In genomic region chr4:45869021-45869815, GRCm38 (mm10) we compare ENCODE assay signal across 11 mouse cellular contexts. TPM values are rescaled to one million over a fixed set of nuclear protein-coding genes. Genes with fewer than 3 reads are reported as not detected.
DNase-seq lines count a peak whose midpoint lies in the region; ATAC-seq lines count a peak whose summit lies in the region.
"Had no signal": no experiment of that assay in that cellular context is flagged by ENCODE, and none has a peak within 500 bp of the region (broad histone marks: within the 10 kb centered on the region; RNA-seq: fewer than 3 reads in every experiment).

No protein-coding gene starts in this region.

- 34% methylated on average over 24 of the region's 24 CpGs for WGBS in kidney, embryonic 16.5 days
- 23% methylated on average over 24 of the region's 24 CpGs for WGBS in embryonic facial prominence, embryonic 12.5 days
- 21% methylated on average over 24 of the region's 24 CpGs for WGBS in limb, embryonic 10.5 days
- 30% methylated on average over 24 of the region's 24 CpGs for WGBS in stomach, embryonic 14.5 days

- H3K9ac ChIP-seq in kidney, embryonic 16.5 days (replicated peaks; ENCODE audit: low read length): 0 out of 2 replicates have a peak overlapping the region, but pooled peaks have one; percentile 1
- no peak overlapping the region for H3K9ac ChIP-seq in embryonic facial prominence, embryonic 12.5 days
- no peak overlapping the region for H3K9ac ChIP-seq in stomach, embryonic 14.5 days (replicated peaks; ENCODE audit: low read depth, low read length)

- no peak for ATAC-seq in kidney, embryonic 16.5 days (ENCODE audit: low FRiP score, low TSS enrichment)
- ATAC-seq in embryonic facial prominence, embryonic 12.5 days (ENCODE audit: insufficient number of reproducible peaks, insufficient read depth, low FRiP score, low TSS enrichment): no peak
- no peak for ATAC-seq in stomach, embryonic 14.5 days (ENCODE audit: insufficient number of reproducible peaks, insufficient read depth, low FRiP score, low read depth)
- ATAC-seq in erythroblast, adult 5-6 weeks (replicated peaks; ENCODE audit: low FRiP score, poor library complexity, severe bottlenecking): no peak

- H3K4me2 ChIP-seq in kidney, embryonic 16.5 days (replicated peaks; ENCODE audit: low read depth, low read length): 0 out of 2 replicates have a peak overlapping the region, but pooled peaks have one; percentile 3
- H3K4me2 ChIP-seq in embryonic facial prominence, embryonic 12.5 days (replicated peaks): peak overlapping the region; percentile 42
- H3K4me2 ChIP-seq in stomach, embryonic 14.5 days (replicated peaks; ENCODE audit: low read depth, low read length): peak overlapping the region; percentile 18; the same call in 1 of the 2 replicates

- H3K27ac ChIP-seq in kidney, embryonic 16.5 days (ENCODE audit: low read length): no peak overlapping the region
- no peak overlapping the region for H3K27ac ChIP-seq in embryonic facial prominence, embryonic 12.5 days
- H3K27ac ChIP-seq in limb, embryonic 10.5 days: peak overlapping the region; percentile 68
- no peak overlapping the region for H3K27ac ChIP-seq in stomach, embryonic 14.5 days (ENCODE audit: low read length)

- H3K4me3 ChIP-seq in kidney, embryonic 16.5 days (ENCODE audit: low read length): no peak overlapping the region
- H3K4me3 ChIP-seq in embryonic facial prominence, embryonic 12.5 days: peak overlapping the region; percentile 13; the same call in 1 of the 2 replicates
- peak overlapping the region; percentile 14 for H3K4me3 ChIP-seq in limb, embryonic 10.5 days
- H3K4me3 ChIP-seq in stomach, embryonic 14.5 days (ENCODE audit: low read depth, low read length): no peak overlapping the region

- H3K4me1 ChIP-seq in kidney, embryonic 16.5 days (ENCODE audit: insufficient read depth, low read length): no peaks in the 10 kb centered on the region
- 0 out of 2 replicates have a peak, but pooled peaks cover 6% of the 10 kb centered on the region for H3K4me1 ChIP-seq in embryonic facial prominence, embryonic 12.5 days
- peaks cover 34% of the 10 kb centered on the region for H3K4me1 ChIP-seq in limb, embryonic 10.5 days
- H3K4me1 ChIP-seq in stomach, embryonic 14.5 days (ENCODE audit: control insufficient read depth, insufficient read depth, low read length): no peaks in the 10 kb centered on the region

- no peak for DNase-seq in kidney, postnatal 4 days
- DNase-seq in limb, embryonic 10.5 days (ENCODE audit: low spot score): peak; percentile 53
- no peak for DNase-seq in cerebellum, postnatal 25 days
- no peak for DNase-seq in left cerebral cortex, adult 18-20 months (ENCODE audit: low spot score in 2 of 2)
- DNase-seq: kidney, adult 18-20 months; spleen, adult 18-20 months had no signal

- H3K9me3 ChIP-seq in kidney, embryonic 16.5 days (ENCODE audit: low read length): no peaks in the 10 kb centered on the region
- no peaks in the 10 kb centered on the region for H3K9me3 ChIP-seq in embryonic facial prominence, embryonic 12.5 days
- H3K9me3 ChIP-seq in limb, embryonic 10.5 days (replicated peaks): no peaks in the 10 kb centered on the region
- no peaks in the 10 kb centered on the region for H3K9me3 ChIP-seq in stomach, embryonic 14.5 days (ENCODE audit: control insufficient read depth, low read depth, low read length)

- H3K36me3 ChIP-seq in kidney, embryonic 16.5 days (ENCODE audit: insufficient read depth, low read length): no peaks in the 10 kb centered on the region
- H3K36me3 ChIP-seq in embryonic facial prominence, embryonic 12.5 days: no peaks in the 10 kb centered on the region
- H3K36me3 ChIP-seq in limb, embryonic 10.5 days: no peaks in the 10 kb centered on the region
- H3K36me3 ChIP-seq in stomach, embryonic 14.5 days (ENCODE audit: control insufficient read depth, insufficient read depth, low read length): no peaks in the 10 kb centered on the region

- H3K27me3 ChIP-seq in kidney, embryonic 16.5 days (ENCODE audit: insufficient read depth, low read length): no peaks in the 10 kb centered on the region
- H3K27me3 ChIP-seq in embryonic facial prominence, embryonic 12.5 days: no peaks in the 10 kb centered on the region
- no peaks in the 10 kb centered on the region for H3K27me3 ChIP-seq in limb, embryonic 10.5 days (ENCODE audit: low read depth, poor library complexity, severe bottlenecking)
- no peaks in the 10 kb centered on the region for H3K27me3 ChIP-seq in stomach, embryonic 14.5 days (ENCODE audit: control insufficient read depth, insufficient read depth, low read length)

RNA-seq across cellular contexts. Expression of gene Stra6l, which starts 20.8 kb away (rescaled TPM):
- 0.92 and 1.2 TPM in 2 replicates for polyA plus RNA-seq in kidney, embryonic 16.5 days (2015; fragmentation: Nextera tagmentation; extraction: Ambion mirVana)
- polyA plus RNA-seq in embryonic facial prominence, embryonic 12.5 days (2016; fragmentation: Nextera tagmentation; extraction: Ambion mirVana): 0.13 and 0.15 TPM in 2 replicates
- polyA plus RNA-seq in limb, embryonic 10.5 days (2016; fragmentation: Nextera tagmentation; extraction: Ambion mirVana): 0.83 and 1.7 TPM in 2 replicates
- 0.11 and 0.12 TPM in 2 replicates for polyA plus RNA-seq in stomach, embryonic 14.5 days (2014; fragmentation: Nextera tagmentation; extraction: Ambion mirVana)
- total RNA-seq in erythroblast, adult 5-6 weeks (2015; ENCODE audit: low replicate concordance): not detected in 2 replicates
- total RNA-seq in erythroblast, adult 5-6 weeks (2017; ENCODE audit: low replicate concordance): not detected in 2 replicates
- under 1 TPM in 1 of 2 experiments, not detected in 1; 0.07 TPM for total RNA-seq in left cerebral cortex, adult 18-20 months (2021)

RNA-seq across cellular contexts. Expression of gene Ccdc180, which starts 20.9 kb away (rescaled TPM):
- polyA plus RNA-seq in kidney, embryonic 16.5 days (2015; fragmentation: Nextera tagmentation; extraction: Ambion mirVana): 0.79 and 0.86 TPM in 2 replicates
- polyA plus RNA-seq in embryonic facial prominence, embryonic 12.5 days (2016; fragmentation: Nextera tagmentation; extraction: Ambion mirVana): not detected in 2 replicates
- not detected in 2 replicates for polyA plus RNA-seq in limb, embryonic 10.5 days (2016; fragmentation: Nextera tagmentation; extraction: Ambion mirVana)
- 0.06 and 0.29 TPM in 2 replicates for polyA plus RNA-seq in stomach, embryonic 14.5 days (2014; fragmentation: Nextera tagmentation; extraction: Ambion mirVana)
- total RNA-seq in erythroblast, adult 5-6 weeks (2015; ENCODE audit: low replicate concordance): 0.38 and 0.63 TPM in 2 replicates
- not detected in 2 replicates for total RNA-seq in erythroblast, adult 5-6 weeks (2017; ENCODE audit: low replicate concordance)
- total RNA-seq in left cerebral cortex, adult 18-20 months (2021): under 1 TPM in 1 of 2 experiments, not detected in 1; 0.07 TPM
- total RNA-seq: liver, adult 2 months had no signal

RNA-seq across cellular contexts. Expression of gene Igfbpl1, which starts 42.5 kb away (rescaled TPM):
- 0.12 TPM in 1 of 2 replicates, not detected in the other for polyA plus RNA-seq in kidney, embryonic 16.5 days (2015; fragmentation: Nextera tagmentation; extraction: Ambion mirVana)
- 2.8 and 3.8 TPM in 2 replicates for polyA plus RNA-seq in embryonic facial prominence, embryonic 12.5 days (2016; fragmentation: Nextera tagmentation; extraction: Ambion mirVana)
- polyA plus RNA-seq in limb, embryonic 10.5 days (2016; fragmentation: Nextera tagmentation; extraction: Ambion mirVana): 0.28 and 0.48 TPM in 2 replicates
- polyA plus RNA-seq in stomach, embryonic 14.5 days (2014; fragmentation: Nextera tagmentation; extraction: Ambion mirVana): 0.48 and 1.2 TPM in 2 replicates
- not detected in 2 replicates for total RNA-seq in erythroblast, adult 5-6 weeks (2015; ENCODE audit: low replicate concordance)
- total RNA-seq in erythroblast, adult 5-6 weeks (2017; ENCODE audit: low replicate concordance): not detected in 2 replicates
- under 1 TPM in 1 of 2 experiments, not detected in 1; 0.51 TPM for total RNA-seq in left cerebral cortex, adult 18-20 months (2021)
- total RNA-seq: liver, adult 2 months had no signal
- polyA plus RNA-seq: liver, adult 2 months had no signal

Comparison
In these comparisons a context has a peak if more than half of its experiments do, and no peak if none do; other contexts are left out.
1. H3K4me3 ChIP-seq: peak in embryonic facial prominence, embryonic 12.5 days (single experiment) and limb, embryonic 10.5 days (single experiment); none in kidney, embryonic 16.5 days (single experiment) and stomach, embryonic 14.5 days (single experiment).
2. Peak in every context shown above with its lines, with median percentiles within 50 percentile points of each other: H3K4me2 ChIP-seq.